Mouse (Mus musculus): ENCODE measurements around the gene Hbq1b.

- TF ChIP-seq CTCF (IDR thresholded peaks at IDR 0.05; ENCODE audit: low read depth) = no peak
- no peak for TF ChIP-seq EP300 (IDR thresholded peaks at IDR 0.05; ENCODE audit: low read depth)
Measured at GRCm38 (mm10) chr11:32281416-32282144, 5.2 kb upstream of the Hbq1b start.

Measured in liver, embryonic 14.5 days (tissue).